In genomic region chr8:120633665-120634271, GRCm38 (mm10) we compare ENCODE assay signal across 8 mouse cellular contexts. TPM values are rescaled to one million over a fixed set of nuclear protein-coding genes. Genes with fewer than 3 reads are reported as not detected.
DNase-seq lines count a peak whose midpoint lies in the region; ATAC-seq lines count a peak whose summit lies in the region.

No protein-coding gene starts in this region.

- H3K27me3 ChIP-seq in hindbrain, embryonic 14.5 days (ENCODE audit: control insufficient read depth, insufficient read depth, low read length), result peaks cover 9% of the 10 kb centered on the region

- peak; percentile 59; the same call in 1 of the 2 replicates for ATAC-seq in hindbrain, embryonic 14.5 days (ENCODE audit: low FRiP score)

- H3K4me3 ChIP-seq in hindbrain, embryonic 14.5 days (replicated peaks; ENCODE audit: low read length), result peak overlapping the region; percentile 73

- under 1% methylated on average over 44 of the region's 44 CpGs for WGBS in hindbrain, embryonic 14.5 days

- H3K9me3 ChIP-seq in hindbrain, embryonic 14.5 days (ENCODE audit: control insufficient read depth, low read length), result no peaks in the 10 kb centered on the region

- H3K9ac ChIP-seq in hindbrain, embryonic 14.5 days, result peak overlapping the region; percentile 83

- no peak overlapping the region for H3K27ac ChIP-seq in hindbrain, embryonic 14.5 days

- no peaks in the 10 kb centered on the region for H3K36me3 ChIP-seq in hindbrain, embryonic 14.5 days (replicated peaks; ENCODE audit: control insufficient read depth, insufficient read depth)

- DNase-seq in adrenal gland, adult 18-20 months (ENCODE audit: low spot score in 2 of 2), result peak; percentile 18 to 38
- no peak for DNase-seq in adrenal gland, postnatal 25 days
- DNase-seq in thymus, postnatal 36 days, result peak; percentile 18 to 36
- DNase-seq in thymus, postnatal 10 days (ENCODE audit: low spot score in 2 of 2), result no peak
- DNase-seq in hindbrain, embryonic 14.5 days (ENCODE audit: low spot score), result no peak
- DNase-seq in lung, postnatal 4 days, result peak; percentile 32 to 37
- peak; percentile 51 for DNase-seq in thymus, postnatal 4 days
- no peak for DNase-seq in ovary, postnatal 36 days (ENCODE audit: low spot score)

- H3K4me2 ChIP-seq in hindbrain, embryonic 14.5 days (replicated peaks), result peak overlapping the region; percentile 100

- peaks cover 11% of the 10 kb centered on the region for H3K4me1 ChIP-seq in hindbrain, embryonic 14.5 days (replicated peaks; ENCODE audit: control insufficient read depth, insufficient read depth, low read length)

RNA-seq across cellular contexts. Expression of gene 1190005I06Rik, which starts 13.7 kb away (rescaled TPM):
- 10 to 100 TPM; 12.3 to 21.3 TPM for total RNA-seq in adrenal gland, adult 18-20 months (2021)
- 11.3 and 12.3 TPM in 2 replicates for total RNA-seq in adrenal gland, postnatal 25 days (2021)
- polyA plus RNA-seq in hindbrain, embryonic 14.5 days (2014; fragmentation: Nextera tagmentation; extraction: Ambion mirVana), result 12.4 and 15.4 TPM in 2 replicates

RNA-seq across cellular contexts. Expression of gene Gm27021, which starts 34.1 kb away (rescaled TPM):
- total RNA-seq in adrenal gland, adult 18-20 months (2021), result not detected
- total RNA-seq in adrenal gland, postnatal 25 days (2021), result not detected in 2 replicates
- 4.4 and 10.0 TPM in 2 replicates for polyA plus RNA-seq in hindbrain, embryonic 14.5 days (2014; fragmentation: Nextera tagmentation; extraction: Ambion mirVana)

RNA-seq across cellular contexts. Expression of gene Cox4i1, which starts 34.3 kb away (rescaled TPM):
- 1,000 to 10,000 TPM; 1,414 to 1,997 TPM for total RNA-seq in adrenal gland, adult 18-20 months (2021)
- total RNA-seq in adrenal gland, postnatal 25 days (2021), result 1,243 and 1,285 TPM in 2 replicates
- 1,174 and 1,254 TPM in 2 replicates for polyA plus RNA-seq in hindbrain, embryonic 14.5 days (2014; fragmentation: Nextera tagmentation; extraction: Ambion mirVana)

RNA-seq across cellular contexts. Expression of gene Emc8, which starts 34.6 kb away (rescaled TPM):
- total RNA-seq in adrenal gland, adult 18-20 months (2021), result 100 to 1,000 TPM in 1 of 2 experiments, 10 to 100 TPM in 1; 87.1 to 118 TPM
- 84.6 and 90.1 TPM in 2 replicates for total RNA-seq in adrenal gland, postnatal 25 days (2021)
- 113 and 138 TPM in 2 replicates for polyA plus RNA-seq in hindbrain, embryonic 14.5 days (2014; fragmentation: Nextera tagmentation; extraction: Ambion mirVana)

RNA-seq across cellular contexts. Expression of gene Gins2, which starts 44.7 kb away (rescaled TPM):
- total RNA-seq in adrenal gland, adult 18-20 months (2021), result 1 to 10 TPM; 4.6 to 5.0 TPM
- total RNA-seq in adrenal gland, postnatal 25 days (2021), result 12.2 and 12.4 TPM in 2 replicates
- polyA plus RNA-seq in hindbrain, embryonic 14.5 days (2014; fragmentation: Nextera tagmentation; extraction: Ambion mirVana), result 17.5 and 18.2 TPM in 2 replicates

Comparison
In these comparisons a context has a peak if more than half of its experiments do, and no peak if none do; other contexts are left out.
1. DNase-seq: peak in adrenal gland, adult 18-20 months (2 of 2), thymus, postnatal 36 days (2 of 2), lung, postnatal 4 days (2 of 2) and thymus, postnatal 4 days (single experiment); none in adrenal gland, postnatal 25 days (single experiment), thymus, postnatal 10 days (0 of 2), hindbrain, embryonic 14.5 days (single experiment) and ovary, postnatal 36 days (single experiment).